Mouse (Mus musculus) MN1 (cell line): ENCODE data around the gene Hlf.

ENCODE experiments used
- DNase-seq: peaks from one replicate; pipeline ENCODE4 v3.0.0-alpha.2; 2016; ENCODE audit warnings: low spot score

The Hlf gene

DNA sequence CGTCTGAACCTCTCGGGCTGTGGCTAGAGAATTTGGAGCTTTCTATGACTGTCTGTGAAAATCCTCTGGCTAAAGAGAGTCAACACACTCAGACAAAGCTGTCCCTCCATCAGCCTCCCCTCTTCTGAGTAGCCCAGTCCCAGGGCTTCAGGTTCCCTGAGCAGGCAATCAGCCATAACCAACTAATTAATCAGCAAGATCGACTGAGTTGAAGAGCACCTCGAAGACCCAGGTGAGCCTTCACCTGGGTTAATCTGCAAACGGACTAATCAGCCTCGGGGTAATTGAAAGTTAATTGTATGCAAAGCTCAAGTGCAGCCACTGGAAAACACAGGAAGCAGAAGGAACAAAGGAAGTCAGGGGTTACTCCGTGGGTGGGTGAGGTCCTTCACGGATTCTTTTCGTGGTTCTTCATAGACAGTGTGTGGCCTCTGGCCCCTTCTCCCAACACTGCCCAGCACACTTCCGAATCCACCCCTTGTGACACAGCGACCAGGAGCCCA is 19.9 kb downstream of the Hlf start:
- DNase-seq, result no peak

DNA sequence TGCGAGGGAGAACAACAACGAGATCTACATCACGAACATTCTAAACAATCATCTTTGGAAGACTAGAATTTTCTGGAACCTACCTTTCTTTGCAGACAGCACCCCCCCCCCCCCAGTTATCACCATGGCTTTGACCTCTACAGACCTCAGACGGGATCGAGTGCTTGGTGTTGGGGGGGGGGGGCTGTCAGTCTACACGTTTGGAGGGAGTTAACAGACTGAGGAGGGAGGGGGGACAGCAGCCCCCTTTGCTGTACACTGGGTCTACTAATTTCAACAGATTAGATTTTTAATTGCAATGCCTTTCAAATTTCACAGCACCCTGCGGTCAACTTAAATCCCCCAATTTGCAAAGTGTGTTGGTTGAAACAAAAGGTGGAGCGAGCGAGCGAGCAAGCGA is 20.3 kb downstream of the Hlf start:
- DNase-seq, result no peak

DNA sequence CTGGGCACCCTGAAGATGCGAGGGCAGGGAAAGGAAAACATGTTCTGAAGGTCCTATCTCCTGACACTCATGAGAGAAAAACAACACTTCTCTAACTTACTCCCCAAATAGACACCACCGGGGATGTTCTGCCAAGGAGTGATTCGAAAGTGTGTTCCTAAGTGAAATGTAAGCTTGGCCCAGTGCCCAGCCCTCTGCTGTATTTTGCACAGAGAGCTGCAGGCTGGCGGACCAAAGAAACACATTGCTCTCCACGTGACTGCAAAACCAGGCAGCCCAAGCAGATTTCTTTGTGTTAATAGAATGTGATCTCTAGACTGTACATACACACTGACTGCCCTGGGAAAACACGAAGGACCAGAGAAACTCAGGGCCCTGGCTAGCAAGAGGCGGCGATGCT is 21.1 kb downstream of the Hlf start:
- peak; percentile 88 for DNase-seq

DNA sequence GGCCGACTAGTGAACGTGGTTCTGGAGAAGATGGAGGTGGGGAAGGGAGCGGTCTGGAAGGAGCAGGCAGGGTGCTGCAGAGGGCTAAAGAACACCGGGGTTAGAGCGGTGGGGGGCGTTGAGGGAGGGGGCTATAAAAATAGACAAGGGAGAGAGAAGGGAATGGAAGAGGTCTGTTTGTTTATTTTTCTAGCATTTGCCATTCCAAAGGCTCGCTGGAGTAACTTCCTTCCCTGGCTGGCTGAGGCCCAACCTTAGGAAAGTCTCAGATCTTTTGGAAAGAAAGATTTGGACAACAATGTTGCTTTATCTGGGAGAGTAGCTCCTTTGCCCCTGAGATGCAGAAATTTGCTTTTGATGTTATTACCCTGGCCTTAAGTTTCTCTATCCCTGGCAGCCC is 21.6 kb downstream of the Hlf start:
- no peak for DNase-seq

DNA sequence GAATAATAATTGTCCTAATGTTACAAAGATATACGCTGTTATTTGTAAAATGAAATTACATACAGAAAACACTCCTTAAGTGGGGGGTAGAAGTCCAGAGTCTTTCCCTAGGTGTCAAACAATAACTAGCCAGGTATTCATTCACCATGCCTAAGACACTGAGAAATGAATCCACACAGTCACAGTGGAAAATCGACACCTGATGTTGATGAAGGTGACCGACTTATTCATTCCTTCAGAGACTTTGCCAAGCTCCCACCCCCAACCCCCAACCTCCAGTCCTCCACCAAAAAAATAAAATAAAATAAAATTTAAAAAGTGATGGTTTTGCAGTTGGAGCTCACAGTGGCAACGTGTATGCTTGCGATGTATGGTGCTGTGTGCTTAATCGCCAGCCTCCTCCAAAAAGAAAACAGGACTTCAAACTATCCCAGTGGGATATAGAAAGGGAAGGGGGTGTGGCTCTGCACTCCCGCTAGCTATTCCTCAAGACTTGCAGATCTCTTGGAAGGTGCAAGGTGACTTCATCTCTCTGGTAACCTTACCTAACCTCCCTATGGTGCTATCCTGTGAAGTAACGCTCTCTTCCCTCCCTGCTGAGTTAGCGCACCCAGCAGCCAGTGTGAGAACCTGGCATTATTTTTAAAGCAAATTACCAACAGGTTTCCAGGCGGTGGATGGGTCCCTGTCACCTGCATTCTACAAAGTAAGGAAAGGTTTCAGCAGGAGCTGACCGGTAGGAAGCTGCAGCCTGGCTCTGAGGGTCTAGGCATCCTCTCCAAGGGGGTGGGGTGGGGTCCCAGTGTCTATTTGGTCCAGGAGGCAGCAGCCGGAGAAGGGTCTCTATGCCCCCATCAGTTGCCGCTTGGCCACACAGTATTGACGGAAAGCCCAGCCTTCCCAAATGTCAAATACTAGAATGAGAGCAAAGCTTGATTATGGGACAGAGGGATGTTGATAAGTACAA is 22.5 kb downstream of the Hlf start:
- DNase-seq, result no peak

DNA sequence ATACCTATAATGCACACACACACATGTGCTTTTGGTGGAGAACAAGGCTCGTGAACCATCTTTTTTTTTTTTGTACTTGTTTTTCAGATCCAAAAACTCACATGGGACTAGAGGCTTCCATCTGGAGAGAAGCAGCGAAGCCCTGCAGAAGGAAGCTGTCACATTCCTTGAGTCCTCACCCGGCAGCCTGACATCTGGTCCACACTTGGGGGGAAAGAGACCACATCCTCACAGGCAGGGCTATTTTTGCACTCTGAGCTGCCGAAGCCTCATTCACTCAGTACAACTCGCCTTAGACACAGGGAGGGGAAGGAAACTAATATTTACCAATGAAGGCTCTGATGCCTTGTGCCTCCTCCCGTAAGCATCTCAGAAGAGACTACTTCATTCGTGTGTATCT is 25.8 kb downstream of the Hlf start:
- no peak for DNase-seq

DNA sequence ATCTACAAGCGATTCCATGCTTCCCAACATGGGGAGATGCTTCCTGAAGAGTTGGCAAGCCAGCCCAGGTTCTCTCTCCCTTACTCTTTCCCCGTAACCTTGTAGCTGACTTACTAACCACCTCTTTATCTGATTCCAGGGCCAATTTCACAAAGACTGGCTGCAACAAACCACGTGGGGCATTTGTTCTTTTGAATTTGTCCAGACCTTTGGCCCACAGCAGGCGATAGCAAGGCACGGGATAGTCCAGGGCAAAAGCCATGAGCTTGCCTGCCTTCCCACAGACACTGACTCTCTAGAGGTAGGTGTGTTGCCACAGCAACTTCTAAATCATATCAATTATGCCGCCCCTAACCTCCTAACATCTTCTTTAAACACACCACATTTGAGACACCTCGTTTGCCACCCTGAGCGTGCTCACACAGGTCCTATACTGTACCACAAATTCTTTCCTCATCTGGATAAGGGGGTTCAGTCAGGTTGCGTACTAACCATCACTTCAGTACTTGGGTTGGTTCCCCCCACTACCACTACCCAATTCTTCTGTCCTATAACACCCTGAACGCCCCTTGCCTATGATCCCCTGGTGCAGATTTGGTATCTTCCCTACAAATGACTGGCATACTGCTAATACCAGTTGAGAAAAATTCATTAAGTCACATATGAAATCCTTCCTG is 26.7 kb downstream of the Hlf start:
- no peak for DNase-seq

DNA sequence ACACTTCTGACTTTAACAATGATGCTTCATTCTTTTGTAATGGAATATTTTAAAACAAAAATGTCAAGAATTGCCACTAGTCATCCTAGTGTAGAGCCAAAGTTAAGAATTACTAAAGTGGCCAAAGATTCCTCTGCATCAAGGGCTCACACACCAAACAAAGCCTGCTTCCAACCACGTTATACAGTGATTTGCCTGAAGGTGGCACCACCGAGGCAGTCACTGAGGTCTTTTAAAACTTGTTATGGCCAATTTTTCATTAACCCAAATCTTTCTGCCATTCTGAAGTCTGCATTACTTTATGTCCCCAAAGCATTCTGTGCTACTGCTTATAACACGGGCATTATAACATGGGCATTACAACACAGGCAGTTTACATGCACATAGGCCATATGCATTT is 27.3 kb downstream of the Hlf start:
- DNase-seq, result no peak

DNA sequence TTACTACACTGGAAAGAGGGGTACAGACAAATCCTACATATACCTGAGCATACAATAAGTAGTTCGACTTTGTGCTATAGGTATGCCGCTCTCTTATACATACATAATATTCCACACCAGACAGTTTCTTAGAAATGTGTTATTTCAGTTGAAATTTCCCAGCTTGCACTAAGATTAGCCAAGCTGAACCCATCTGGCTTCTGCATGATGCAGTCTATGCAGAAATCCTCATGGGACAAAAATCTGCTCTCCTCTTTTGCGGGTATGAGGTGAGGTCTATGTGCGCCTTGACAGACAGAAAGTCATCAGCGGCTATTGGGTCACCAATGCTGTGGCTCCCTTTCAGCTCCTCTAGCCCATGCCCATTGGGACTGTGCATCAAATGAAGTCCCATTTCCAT is 30.2 kb downstream of the Hlf start:
- DNase-seq, result no peak

DNA sequence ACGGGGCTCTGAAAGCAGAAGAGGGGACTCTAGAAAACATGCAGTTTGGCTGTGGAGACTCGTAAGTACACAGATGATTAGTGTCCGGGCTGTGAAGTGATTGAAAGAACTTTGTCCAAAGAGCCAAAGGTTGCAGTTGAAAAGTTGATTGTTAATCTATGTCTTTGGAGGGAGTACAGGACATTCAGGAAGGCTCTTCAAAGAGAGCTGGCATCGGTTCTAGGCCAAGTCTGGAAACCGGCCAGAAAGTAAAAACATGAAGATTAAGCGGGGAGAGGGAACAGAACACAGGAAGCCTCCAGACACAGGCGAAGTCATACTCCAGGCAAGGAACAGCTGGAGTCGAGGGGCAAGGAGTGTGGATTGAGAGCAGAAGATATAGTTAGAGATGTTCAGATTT is 32.6 kb downstream of the Hlf start:
- no peak for DNase-seq

DNA sequence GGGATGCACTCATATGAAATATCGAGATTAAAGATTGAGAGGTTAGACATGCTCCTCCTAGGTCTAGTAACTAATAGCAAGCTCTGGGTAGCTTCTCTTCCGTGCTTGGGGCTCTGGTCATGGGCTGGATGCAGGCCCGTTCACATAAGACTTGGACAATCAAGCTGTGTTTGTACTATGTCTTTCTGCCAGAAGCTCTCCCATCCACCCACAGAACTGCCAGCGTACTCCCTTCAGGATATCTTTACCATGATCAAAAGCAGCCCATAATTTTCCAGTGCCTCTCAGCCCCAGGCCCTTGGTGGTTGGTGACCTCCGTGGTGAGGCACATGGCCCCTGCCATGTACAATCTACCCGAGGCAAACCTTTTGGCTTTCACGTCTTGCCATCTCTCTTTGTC is 33.3 kb downstream of the Hlf start:
- DNase-seq, result no peak

DNA sequence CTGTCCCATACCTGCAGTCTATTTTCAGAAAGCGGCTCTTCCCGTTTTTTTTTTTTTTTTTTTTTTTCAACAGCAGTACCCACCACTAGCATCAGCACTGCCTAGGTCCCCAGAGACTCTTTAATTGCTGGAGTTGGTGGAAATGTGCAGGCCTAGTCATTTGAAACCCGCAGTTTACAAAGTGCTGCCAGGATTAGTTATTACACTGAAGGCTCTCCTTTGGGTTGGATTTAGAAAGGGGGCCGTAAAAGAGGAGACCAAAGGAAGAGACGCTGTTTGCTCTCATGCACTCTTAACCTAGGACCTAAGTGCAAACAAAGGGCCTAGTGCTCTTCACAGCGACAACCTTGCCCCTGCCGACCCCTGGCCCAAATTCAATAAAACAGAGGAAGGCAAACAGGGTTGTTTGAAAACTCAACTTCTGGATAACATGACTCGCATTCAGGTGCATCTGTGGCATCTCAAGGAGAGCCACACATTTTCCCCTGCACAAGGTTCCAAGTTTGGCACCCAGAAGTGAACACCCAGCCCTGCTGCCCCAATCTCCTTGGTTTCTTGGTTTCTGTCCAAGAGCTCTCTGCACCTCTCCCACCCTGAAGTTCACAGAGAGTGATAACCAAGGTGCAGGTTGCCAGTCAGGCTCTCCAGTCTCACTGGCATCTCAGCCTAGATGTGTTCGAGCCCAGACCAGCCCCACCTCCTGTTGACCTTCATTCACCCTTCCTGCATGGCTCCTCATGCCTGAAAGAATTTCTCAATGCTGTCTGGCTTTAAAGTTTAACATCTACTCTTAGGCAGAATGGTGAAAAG is 34.0 kb downstream of the Hlf start:
- DNase-seq, result no peak

DNA sequence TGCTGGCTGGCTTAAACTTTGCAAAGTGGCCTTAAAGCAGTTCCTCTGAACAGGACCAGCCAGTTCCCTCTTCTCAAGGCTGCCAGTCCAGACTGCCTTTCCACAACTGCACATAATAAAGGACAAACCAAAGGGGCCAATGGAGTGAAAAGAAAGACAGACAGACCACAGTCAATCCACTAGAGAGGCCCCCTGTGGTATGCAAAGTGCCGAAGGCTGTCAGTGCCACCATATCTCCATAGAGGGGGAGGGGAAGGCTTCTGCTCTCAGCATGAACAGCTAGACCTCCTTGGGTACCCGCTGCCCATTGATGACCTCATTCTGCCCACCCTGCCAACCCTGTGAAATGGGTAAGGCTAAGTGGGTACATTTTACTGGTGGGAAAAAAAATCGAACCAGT is 34.7 kb downstream of the Hlf start:
- DNase-seq, result no peak

DNA sequence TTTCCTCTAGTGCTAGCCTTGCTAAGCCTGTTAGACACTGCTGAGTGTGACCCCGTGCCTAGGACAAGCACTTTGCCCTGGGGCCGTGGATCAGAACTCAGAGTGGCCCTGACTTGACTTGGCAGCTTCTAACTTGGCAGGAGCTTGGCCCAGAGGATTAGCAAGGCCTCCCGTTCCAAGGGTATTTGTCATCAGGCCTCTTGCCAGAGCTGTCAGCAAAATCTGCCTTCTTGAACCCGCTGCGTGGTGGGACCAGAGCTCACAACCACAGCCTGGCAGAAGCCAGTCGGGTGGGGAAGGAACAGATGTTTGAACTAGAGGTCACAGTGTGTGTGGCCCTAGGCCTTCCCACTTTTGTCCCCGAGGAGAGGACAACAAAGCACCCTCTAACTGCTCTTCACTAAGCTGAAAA is 35.4 kb downstream of the Hlf start:
- peak; percentile 23 for DNase-seq

DNA sequence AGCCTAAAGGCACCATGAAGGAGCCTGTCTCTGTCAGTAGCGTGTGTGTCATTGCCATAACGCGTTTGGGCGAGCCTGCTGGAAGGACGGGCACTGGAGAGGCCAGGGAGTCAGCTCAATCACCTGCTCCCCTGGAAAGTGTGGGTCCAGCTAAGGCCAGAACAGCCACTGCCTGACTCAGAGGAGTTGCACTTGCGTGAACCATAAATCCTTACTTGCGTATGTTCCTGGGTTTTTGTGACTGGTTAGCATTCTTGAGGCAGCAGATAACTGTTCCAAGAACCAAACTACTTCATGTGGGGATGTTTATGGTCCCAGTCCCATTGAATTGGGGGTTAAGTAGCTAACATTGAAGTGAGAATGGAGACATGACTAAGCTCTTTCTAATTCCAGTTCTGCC is 38.0 kb downstream of the Hlf start:
- DNase-seq, result no peak

DNA sequence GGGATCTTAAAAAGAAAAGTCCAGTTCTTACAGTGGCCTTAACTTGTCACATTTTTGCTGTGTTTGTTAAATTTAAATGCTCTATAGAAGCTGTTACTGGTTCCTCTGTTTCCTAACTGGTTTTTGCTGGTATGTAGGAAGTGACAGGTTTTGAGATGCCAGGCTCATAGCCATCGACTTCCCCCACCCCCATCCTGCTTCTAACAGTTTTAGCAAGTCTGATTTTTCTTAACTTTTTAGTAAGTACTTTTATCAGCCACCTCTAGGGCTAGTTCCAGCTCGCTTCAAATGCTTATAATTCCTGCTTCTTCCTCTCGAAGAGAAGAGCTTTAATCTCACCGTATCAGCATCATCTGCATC is 40.6 kb downstream of the Hlf start:
- DNase-seq, result no peak

DNA sequence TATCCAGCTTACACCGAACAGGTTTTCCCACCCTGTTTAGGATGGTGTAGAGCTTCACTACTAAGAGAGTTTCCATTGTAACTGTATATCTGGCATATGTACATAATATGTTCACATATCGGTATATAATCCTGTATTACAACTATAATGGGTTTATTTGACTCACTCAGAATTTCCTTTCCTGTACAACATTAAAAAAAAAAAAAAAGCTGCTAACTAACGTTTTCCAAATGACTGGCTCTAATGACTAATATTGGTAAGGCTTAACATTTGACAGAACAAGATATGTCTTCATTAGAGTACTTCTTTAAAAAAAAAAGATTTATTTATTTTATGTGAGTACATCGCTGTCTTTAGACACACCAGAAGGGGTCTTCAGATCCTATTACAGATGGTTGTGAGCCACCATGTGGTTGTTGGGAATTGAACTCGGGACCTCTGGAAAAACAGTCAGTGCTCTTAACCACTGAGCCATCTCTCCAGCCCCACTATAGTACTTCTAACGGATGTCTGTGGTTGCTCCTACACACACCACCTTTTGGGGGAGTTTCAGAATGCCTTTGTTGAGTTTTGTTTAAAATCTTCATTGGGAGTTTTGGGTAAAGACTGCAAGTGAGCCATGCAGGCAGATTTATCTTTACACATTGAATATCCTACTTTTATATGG is 41.1 kb downstream of the Hlf start:
- DNase-seq, result no peak

DNA sequence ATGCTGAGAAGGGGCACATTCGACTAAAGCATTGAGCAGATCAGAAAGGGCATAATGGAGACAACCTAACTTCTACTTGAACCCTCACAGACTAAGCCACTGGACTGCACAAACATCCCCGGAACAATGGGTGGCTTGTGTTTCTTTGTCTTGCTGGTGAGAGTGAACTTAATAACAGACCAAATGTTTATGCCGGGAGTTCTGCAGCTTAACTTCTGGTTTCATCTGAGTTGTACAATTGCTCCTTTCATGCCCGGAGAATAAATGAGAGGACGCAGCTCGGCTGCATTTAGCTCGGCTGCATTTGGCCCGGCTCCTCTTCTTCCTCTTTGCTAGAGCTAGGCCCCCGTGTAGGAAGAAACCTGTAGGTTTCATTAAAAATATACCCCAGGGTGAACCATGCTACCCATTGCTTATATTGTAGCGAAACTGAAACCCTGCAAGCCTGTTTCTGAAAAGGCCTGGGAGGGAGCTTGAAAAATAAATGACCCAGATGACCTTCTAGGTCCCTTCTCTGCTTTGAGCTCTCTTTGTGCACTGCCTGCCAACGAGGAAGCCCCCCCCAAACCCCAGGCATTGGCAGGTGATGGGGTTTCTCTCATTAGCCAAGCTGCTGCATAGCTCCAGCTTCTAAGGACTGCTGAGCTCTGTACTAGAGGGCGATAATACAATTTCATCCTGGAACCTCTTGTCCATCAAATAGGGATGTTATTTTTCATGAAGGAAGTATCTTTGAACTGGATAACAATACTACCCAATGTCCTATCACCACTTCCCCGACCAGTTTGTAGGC is 42.8 kb downstream of the Hlf start:
- no peak for DNase-seq

DNA sequence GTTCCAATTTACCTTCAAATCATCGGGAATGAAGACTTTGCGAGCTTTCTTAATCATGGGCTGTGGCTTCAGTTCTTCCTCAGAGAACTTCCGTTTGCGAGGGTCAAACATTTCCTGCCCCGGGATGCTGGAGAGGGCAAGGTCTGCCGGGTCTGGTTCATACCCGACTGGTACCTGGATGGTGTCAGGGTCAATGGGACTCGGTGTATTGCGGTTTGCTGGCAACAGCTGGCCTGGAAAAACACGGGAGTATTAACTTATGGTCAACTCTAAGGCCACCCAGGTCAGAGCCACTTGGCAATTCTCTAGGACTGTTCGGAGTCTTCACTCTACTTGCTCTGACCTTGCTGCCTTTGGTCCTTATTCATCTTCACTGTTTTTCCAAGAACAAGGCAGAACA is 44.9 kb downstream of the Hlf start:
- no peak for DNase-seq

DNA sequence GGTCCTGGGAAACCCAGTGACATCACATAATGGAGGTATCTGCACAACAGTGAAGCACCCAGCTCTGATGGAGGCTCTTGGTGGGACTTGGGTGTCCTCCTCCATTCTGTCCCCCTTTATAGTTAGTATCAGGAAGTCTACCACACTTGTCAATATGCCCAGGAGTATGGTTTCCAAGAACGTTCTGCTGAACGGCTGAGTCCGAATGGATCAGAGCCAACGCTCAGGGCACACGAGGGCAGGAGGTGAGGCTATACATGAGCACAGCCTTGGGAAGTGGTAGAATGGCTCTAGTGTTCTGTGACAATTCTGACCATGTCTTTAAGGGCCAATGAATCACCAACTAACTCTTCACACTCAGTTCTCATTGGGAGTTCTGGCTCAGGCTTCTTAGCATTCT is 47.8 kb downstream of the Hlf start:
- no peak for DNase-seq

DNA sequence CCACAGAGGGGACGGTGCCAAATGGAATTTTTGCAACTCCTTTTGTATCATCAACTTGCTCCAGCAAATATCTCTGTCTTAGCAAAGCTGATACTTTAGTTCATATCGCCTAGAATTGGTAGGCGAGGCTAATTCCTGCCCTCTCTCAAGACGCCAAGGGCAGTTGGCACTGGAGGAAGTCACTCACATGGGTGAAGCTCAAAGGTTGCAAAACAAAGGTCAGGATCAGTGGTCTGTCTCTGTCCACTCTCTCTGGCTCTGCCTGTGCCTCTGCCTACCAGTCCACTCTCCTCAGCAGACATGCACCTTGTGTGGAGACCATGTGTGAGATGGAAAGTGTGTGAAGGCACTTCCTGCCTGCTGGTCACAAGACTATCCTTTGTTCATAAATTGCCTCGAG is 48.4 kb downstream of the Hlf start:
- no peak for DNase-seq
